Mouse (Mus musculus) heart, embryonic 15.5 days (tissue): ENCODE data around the gene Tmem91. TPM values are rescaled to one million over a fixed set of nuclear protein-coding genes. Genes with fewer than 3 reads are reported as not detected.

ENCODE experiments used
- ATAC-seq: fragments of 200-750 bp; cut with Nextera tagmentation; replicated peaks from 2 replicates; pipeline ENCODE4 v1.8.0; 2017; ENCODE audit warnings: low read depth, moderate TSS enrichment; ENCODE audit not compliant: insufficient number of reproducible peaks, insufficient read depth, low FRiP score
- H3K27ac ChIP-seq: fragments of 300-500 bp; sonication (generic); 2 replicates; pipeline ENCODE4 v1.5.1; 2015; ENCODE audit warnings: mild to moderate bottlenecking, inconsistent platforms
- H3K27me3 ChIP-seq: fragments of 300-500 bp; sonication (generic); 2 replicates; pipeline ENCODE4 v1.6.1; 2015; ENCODE audit warnings: inconsistent platforms
- H3K36me3 ChIP-seq: fragments of 300-500 bp; sonication (generic); 2 replicates; pipeline ENCODE4 v1.6.1; 2015; ENCODE audit warnings: mild to moderate bottlenecking, inconsistent platforms
- H3K4me1 ChIP-seq: fragments of 300-500 bp; sonication (generic); replicated peaks from 2 replicates; pipeline ENCODE4 v1.6.1; 2015; ENCODE audit warnings: inconsistent platforms
- H3K4me2 ChIP-seq: fragments of 300-500 bp; sonication (generic); 2 replicates; pipeline ENCODE4 v1.6.1; 2015; ENCODE audit warnings: inconsistent platforms, mild to moderate bottlenecking, moderate library complexity
- H3K4me3 ChIP-seq: fragments of 300-500 bp; sonication (generic); 2 replicates; pipeline ENCODE4 v1.5.1; 2015; ENCODE audit warnings: mild to moderate bottlenecking, inconsistent platforms
- H3K9ac ChIP-seq: fragments of 300-500 bp; sonication (generic); 2 replicates; pipeline ENCODE4 v1.6.1; 2015; ENCODE audit warnings: mild to moderate bottlenecking, inconsistent platforms
- H3K9me3 ChIP-seq: fragments of 300-500 bp; sonication (generic); replicated peaks from 2 replicates; pipeline ENCODE4 v1.6.1; 2016; ENCODE audit warnings: inconsistent platforms
- WGBS: fragments of 180-500 bp; shearing (Covaris S2); methylation state at CpG from one replicate; pipeline ENCODE4 v1.1.7; 2015; ENCODE audit warnings: mixed read lengths; 5-methylcytosine and 5-hydroxymethylcytosine counted together
- polyA plus RNA-seq: library from polyadenylated mRNA; unstranded; fragments of >200 nt; fragmentation: Nextera tagmentation; extraction: Ambion mirVana; gene quantifications from 2 replicates; pipeline ENCODE4 v1.2.1, GENCODE M21; 2015

Gene Tmem91
- polyA plus RNA-seq, 1 experiment from 2014 or later = 1.8 TPM

DNA sequence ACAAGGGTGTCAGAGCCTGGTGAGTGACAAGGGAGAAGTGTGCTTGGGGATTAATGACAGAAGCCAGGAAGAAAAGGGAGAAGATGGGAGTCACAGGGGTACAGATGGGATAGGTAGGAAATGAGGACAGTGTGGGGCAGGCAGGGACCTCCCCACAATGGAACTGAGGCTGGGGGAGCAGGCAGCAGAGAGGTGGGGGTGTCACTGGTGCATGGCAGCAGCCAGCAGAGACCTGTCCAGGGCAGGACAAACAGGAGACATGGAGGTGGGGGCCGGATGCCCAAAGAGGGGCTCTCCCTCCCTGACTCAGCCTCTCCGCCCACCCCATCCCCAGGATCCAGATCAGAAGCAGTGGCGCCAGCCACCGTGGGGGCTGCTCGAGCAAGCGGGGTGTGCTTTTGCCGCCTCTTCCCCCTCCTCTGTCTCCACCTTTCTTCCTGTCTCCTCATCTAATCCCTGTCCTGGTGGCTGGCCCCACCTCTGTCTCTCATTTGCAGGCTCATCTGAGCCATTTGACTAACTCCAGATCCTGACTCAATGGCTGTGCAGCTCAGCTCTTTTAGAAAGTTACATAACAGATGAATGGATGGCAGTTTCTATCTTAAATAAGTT lies 35.7 kb upstream of the Tmem91 start:
- WGBS = 5% methylated on average over 7 of the region's 7 CpGs
- peak overlapping the region; percentile 25 for H3K9ac ChIP-seq
- peaks cover 54% of the 10 kb centered on the region for H3K4me1 ChIP-seq
- no peaks in the 10 kb centered on the region for H3K27me3 ChIP-seq
- 0 out of 2 replicates have a peak, but pooled peaks have one; percentile 9 for ATAC-seq
- H3K36me3 ChIP-seq = peaks cover 33% of the 10 kb centered on the region; the same call in 1 of the 2 replicates
- H3K4me2 ChIP-seq = peak overlapping the region; percentile 51
- H3K4me3 ChIP-seq = no peak overlapping the region
- H3K9me3 ChIP-seq = no peaks in the 10 kb centered on the region
- H3K27ac ChIP-seq = peak overlapping the region; percentile 69

DNA sequence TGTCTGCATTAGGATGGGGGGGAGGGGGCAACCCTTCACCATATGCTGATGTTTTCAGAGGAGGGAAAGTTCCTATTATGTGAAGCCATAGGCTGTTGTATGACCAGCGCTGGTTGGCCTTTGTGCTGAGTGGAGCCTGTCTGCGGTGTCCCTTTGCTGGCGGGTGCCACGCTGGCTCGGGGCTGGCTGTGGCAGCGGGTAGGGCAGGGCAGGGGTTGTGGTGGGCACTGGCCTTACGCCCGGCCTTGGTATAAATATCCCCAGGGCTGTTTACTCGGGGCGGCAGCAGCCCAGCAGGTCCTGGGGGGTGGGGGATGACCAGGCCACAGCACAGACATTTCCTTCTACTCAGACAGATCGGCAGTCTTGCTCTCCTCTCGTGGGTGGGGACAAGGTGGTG lies 35.0 kb upstream of the Tmem91 start:
- ATAC-seq = peak; percentile 24
- Histone ChIP-seq H3K9me3 (no peaks in the 10 kb centered on the region), H3K27me3 (no peaks in the 10 kb centered on the region), H3K27ac (peak overlapping the region; percentile 69), H3K4me1 (peaks cover 61% of the 10 kb centered on the region), H3K36me3 (peaks cover 26% of the 10 kb centered on the region; the same call in 1 of the 2 replicates), H3K4me2 (peak overlapping the region; percentile 51), H3K9ac (peak overlapping the region; percentile 25), H3K4me3 (no peak overlapping the region)
- WGBS = 9% methylated on average over 12 of the region's 12 CpGs

DNA sequence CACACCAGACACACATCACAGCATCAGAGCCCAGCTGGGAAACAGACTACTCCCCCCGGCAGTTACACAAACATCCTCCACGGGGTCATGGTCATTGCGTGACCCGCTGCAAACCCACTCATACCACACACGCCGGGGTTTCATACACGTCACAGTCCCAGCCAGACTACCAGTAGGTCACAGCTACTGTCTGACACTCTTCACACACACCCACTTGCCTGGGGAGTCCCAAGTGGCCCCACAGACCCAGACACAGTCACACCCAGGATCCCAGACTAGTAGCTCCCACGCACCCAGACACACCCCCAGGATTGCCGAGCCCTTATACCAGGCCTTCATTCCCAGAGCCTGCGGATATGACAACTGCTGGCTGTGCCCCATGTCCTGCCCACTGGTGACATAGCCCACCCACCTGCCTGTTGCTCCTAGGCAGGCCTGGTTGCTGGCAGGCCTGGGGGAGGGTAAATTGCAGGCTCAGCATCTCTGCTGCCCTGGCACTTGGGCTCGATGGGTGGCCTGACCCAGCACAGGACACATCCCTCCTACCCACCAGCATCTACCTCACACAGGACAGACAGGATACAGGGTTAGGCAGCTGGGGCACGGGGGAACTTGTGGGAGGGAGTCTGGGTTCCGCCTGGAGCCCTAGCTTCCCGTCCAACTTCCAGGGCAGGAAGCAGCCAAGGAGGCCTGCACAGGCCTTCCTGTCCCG lies 32.8 kb upstream of the Tmem91 start:
- Histone ChIP-seq H3K4me3 (no peak overlapping the region), H3K27me3 (no peaks in the 10 kb centered on the region), H3K4me1 (peaks cover 78% of the 10 kb centered on the region), H3K27ac (peak overlapping the region; percentile 81), H3K9ac (no peak overlapping the region; the same call in 1 of the 2 replicates), H3K36me3 (peaks cover 4% of the 10 kb centered on the region; the same call in 1 of the 2 replicates), H3K9me3 (no peaks in the 10 kb centered on the region), H3K4me2 (peak overlapping the region; percentile 18)
- WGBS = 42% methylated on average over 15 of the region's 15 CpGs
- ATAC-seq = peak; percentile 47

DNA sequence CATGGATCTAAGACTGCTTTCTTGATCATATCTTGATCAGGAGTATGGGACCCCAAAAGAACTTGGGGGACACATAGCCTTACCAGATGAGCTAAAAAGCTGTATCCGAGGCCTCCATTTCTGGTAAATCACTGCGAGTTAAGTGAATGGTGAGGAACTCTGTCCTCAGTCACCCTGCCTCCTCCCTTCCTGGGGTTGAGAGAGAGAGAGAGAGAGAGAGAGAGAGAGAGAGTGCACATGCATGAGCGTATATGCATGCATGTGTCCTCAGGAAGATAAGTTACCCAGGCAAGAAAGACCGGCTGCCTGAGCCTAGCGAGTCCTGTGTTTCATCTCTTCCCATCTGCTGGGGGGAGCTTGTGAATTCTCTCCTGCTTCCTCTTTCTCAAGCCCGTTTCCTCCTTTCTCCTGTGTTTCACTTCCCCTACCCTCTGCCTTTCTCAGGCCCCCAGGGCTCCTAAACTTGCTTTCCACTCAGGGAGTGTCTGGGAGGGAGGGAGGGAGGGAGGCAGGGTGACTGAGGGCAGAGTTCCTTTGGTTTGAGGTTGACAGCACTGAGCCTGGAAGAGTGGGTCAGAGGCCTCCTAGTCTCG lies 31.7 kb upstream of the Tmem91 start:
- Histone ChIP-seq H3K4me2 (no peak overlapping the region), H3K36me3 (0 out of 2 replicates have a peak, but pooled peaks cover 6% of the 10 kb centered on the region), H3K27ac (peak overlapping the region; percentile 81), H3K9ac (no peak overlapping the region), H3K27me3 (no peaks in the 10 kb centered on the region), H3K9me3 (no peaks in the 10 kb centered on the region), H3K4me1 (peaks cover 68% of the 10 kb centered on the region), H3K4me3 (no peak overlapping the region)
- ATAC-seq = no peak
- 48% methylated on average over 7 of the region's 7 CpGs for WGBS

DNA sequence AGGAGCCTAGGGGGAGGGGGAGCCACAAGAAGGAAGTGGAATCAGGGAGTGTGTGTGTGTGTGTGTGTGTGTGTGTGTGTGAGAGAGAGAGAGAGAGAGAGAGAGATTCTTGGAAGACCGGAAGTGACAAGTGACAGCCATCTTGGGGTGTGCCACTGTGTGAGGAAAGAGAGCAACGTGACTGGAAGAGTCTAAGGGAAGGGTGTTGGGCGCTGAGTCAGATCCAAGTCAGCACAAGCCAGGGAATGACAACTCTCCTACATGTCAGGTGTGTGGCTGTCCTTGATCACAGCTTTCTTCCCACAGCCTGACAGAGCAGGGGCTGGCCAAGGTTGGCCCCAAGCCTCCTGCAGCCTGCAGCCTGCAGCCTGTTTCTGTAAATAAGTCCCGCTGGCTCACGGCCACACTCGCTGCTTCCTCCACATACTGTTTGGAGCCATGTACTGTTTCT lies 30.9 kb upstream of the Tmem91 start:
- peaks cover 59% of the 10 kb centered on the region for H3K4me1 ChIP-seq
- ATAC-seq = 0 out of 2 replicates have a peak, but pooled peaks have one; percentile 7
- no peak overlapping the region for H3K9ac ChIP-seq
- H3K36me3 ChIP-seq = peaks cover 9% of the 10 kb centered on the region; the same call in 1 of the 2 replicates
- 44% methylated on average over 6 of the region's 6 CpGs for whole genome bisulfite sequencing
- H3K27me3 ChIP-seq = no peaks in the 10 kb centered on the region
- peak overlapping the region; percentile 81 for H3K27ac ChIP-seq
- H3K4me2 ChIP-seq = 0 out of 2 replicates have a peak overlapping the region, but pooled peaks have one; percentile 3
- H3K4me3 ChIP-seq = no peak overlapping the region
- H3K9me3 ChIP-seq = no peaks in the 10 kb centered on the region

DNA sequence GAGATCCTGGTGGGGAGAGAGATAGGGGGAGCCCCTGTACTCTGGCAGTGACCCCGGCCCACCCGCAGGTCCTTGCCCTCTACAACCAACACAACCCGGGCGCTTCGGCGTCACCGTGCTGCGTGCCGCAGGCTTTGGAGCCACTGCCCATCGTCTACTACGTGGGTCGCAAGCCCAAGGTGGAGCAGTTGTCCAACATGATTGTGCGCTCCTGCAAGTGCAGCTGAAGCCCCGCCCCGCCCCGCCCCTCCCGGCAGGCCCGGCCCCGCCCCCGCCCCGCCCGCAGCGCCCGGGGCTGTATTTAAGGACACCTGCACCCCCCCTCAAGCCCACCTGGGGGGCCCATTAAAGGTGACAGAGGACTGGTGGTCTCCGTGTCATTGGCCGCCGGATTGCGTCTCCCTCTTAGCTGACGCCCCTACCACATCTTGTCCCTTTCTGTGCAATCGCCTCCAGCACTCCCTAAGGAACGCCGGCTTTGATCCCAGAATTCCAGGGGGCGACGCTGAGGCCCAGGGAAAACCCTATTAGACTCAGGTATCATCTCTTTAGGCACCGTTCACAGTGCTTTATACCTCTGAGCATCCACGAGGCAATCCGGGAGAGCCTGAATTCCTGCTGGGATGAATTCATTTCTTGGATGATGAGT lies 29.9 kb upstream of the Tmem91 start:
- Histone ChIP-seq H3K9ac (no peak overlapping the region), H3K4me3 (peak overlapping the region; percentile 33), H3K4me2 (peak overlapping the region; percentile 62), H3K4me1 (peaks cover 49% of the 10 kb centered on the region), H3K9me3 (no peaks in the 10 kb centered on the region), H3K36me3 (peaks cover 12% of the 10 kb centered on the region; the same call in 1 of the 2 replicates), H3K27me3 (no peaks in the 10 kb centered on the region), H3K27ac (peak overlapping the region; percentile 38; the same call in 1 of the 2 replicates)
- ATAC-seq = no peak
- WGBS = 14% methylated on average over 37 of the region's 37 CpGs

DNA sequence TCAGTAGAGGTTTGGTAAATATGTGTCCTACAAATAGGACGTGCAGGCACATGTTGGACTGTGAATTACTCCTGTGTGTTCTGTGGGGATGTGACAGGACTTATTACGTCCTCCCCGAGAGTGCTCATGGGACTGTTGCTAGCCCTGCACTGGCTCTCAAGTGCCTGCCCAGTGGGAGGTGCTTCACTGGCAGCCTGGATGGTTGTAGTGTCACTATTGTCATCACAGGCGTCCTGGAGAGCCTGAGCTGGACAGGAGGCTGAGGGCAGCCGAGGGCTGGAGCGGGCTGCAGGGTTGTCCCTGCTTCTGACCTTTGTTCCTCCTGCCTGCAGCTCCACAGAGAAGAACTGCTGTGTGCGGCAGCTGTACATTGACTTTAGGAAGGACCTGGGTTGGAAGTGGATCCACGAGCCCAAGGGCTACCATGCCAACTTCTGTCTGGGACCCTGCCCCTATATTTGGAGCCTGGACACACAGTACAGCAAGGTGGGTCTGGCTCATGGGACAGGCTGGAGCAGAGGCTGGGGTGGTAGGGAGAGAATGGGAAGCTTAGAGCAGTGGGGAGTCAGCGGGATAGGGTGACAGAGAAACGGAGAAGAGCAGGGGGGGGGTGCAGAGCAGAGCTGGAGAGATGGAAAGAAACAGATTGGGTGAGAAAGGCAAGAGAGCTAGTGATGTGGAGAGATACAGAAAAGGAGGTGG lies 29.0 kb upstream of the Tmem91 start:
- H3K4me2 ChIP-seq = peak overlapping the region; percentile 62
- H3K9ac ChIP-seq = no peak overlapping the region
- H3K4me1 ChIP-seq = peaks cover 45% of the 10 kb centered on the region
- no peak overlapping the region for H3K4me3 ChIP-seq
- no peak for ATAC-seq
- H3K36me3 ChIP-seq = peaks cover 12% of the 10 kb centered on the region; the same call in 1 of the 2 replicates
- WGBS = 24% methylated on average over 10 of the region's 10 CpGs
- no peaks in the 10 kb centered on the region for H3K9me3 ChIP-seq
- H3K27ac ChIP-seq = no peak overlapping the region
- no peaks in the 10 kb centered on the region for H3K27me3 ChIP-seq

DNA sequence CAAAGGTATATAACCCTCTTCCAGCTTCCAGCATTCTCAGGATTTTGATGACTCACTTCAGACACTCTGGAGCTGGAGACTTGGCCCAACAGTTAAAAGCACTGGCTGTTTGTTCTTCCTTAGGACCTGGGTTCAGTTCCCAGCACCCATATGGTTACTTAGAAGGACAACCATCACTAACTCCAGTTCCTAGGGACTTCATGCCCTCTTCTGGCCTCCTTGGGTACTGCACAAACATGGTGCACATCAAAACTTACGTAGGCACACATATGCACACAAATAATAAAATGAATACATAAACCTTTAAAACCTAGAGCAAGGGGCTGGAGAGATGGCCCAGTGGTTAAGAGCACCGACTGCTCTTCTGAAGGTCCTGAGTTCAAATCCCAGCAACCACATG lies 27.4 kb upstream of the Tmem91 start:
- H3K9me3 ChIP-seq = no peaks in the 10 kb centered on the region
- ATAC-seq = no peak
- peaks cover 37% of the 10 kb centered on the region for H3K4me1 ChIP-seq
- no peak overlapping the region for H3K9ac ChIP-seq
- H3K36me3 ChIP-seq = peaks cover 12% of the 10 kb centered on the region; the same call in 1 of the 2 replicates
- WGBS = 87% methylated on average over 2 of the region's 2 CpGs
- no peak overlapping the region for H3K27ac ChIP-seq
- H3K4me2 ChIP-seq = no peak overlapping the region
- no peaks in the 10 kb centered on the region for H3K27me3 ChIP-seq
- no peak overlapping the region for H3K4me3 ChIP-seq

DNA sequence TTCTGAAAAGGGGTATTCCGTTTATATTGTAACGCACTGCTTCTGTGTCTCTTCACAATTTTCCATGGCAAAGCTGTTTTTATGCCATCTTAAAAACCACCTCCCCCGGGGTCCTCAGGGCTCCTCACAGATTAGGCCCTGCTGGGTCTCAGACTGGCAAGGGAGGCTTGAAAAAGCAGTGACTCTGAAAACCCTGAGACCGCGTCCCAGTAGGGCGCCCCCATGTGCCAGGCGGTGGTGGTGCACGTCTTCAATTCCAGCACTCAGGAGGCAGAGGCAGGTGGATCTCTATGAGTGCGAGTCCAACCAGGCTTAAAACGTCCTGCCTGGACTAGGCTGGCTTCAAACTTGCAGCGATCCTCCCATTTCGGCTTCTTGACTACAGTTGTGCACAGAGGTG lies 25.8 kb upstream of the Tmem91 start:
- no peak overlapping the region for H3K4me3 ChIP-seq
- no peaks in the 10 kb centered on the region for H3K27me3 ChIP-seq
- H3K4me1 ChIP-seq = peaks cover 25% of the 10 kb centered on the region
- ATAC-seq = no peak
- peaks cover 17% of the 10 kb centered on the region; the same call in 1 of the 2 replicates for H3K36me3 ChIP-seq
- no peak overlapping the region for H3K4me2 ChIP-seq
- 73% methylated on average over 12 of the region's 12 CpGs for WGBS
- H3K9ac ChIP-seq = no peak overlapping the region
- no peaks in the 10 kb centered on the region for H3K9me3 ChIP-seq
- H3K27ac ChIP-seq = no peak overlapping the region

DNA sequence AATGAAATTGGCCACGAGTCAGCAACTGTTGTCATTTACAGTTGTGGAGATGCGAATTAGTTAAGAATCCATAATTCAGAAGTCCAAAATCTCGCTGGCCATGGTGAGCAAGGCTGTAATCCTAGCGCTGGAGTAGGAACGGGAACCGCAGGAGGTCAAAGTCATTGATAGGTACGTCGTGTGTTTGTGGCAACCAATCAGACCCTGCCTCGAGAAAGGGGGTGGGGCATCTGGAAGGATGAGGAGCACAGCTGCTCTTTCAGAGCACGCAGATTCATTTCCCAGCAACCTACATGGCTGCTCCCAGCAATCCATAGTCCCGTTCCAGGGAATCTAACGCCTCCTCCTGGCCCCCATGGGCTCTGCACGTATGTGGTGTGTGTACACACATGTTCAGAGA lies 24.9 kb upstream of the Tmem91 start:
- Histone ChIP-seq H3K27ac (no peak overlapping the region), H3K4me3 (no peak overlapping the region), H3K27me3 (no peaks in the 10 kb centered on the region), H3K36me3 (peaks cover 17% of the 10 kb centered on the region; the same call in 1 of the 2 replicates), H3K9me3 (no peaks in the 10 kb centered on the region), H3K4me2 (no peak overlapping the region), H3K9ac (no peak overlapping the region), H3K4me1 (peaks cover 16% of the 10 kb centered on the region)
- no peak for ATAC-seq
- WGBS = 61% methylated on average over 13 of the region's 13 CpGs
